Mouse (Mus musculus): ENCODE data around the gene Srgap2. TPM values are rescaled to one million over a fixed set of nuclear protein-coding genes. Genes with fewer than 3 reads are reported as not detected.
A peak's percentile ranks its signal among the peaks of the same experiment; 100 is the strongest.

The Srgap2 gene
- total and polyA plus RNA-seq, 2 experiments from 2014 or later, result 5.9 to 18.1 TPM

GRCm38 (mm10) chr1:131548494-131549365, 21.6 kb upstream of the Srgap2 start:
- Histone ChIP-seq H3K36me3 (replicated peaks; ENCODE audit: control insufficient read depth, insufficient read depth, low read length) (no peaks in the 10 kb centered on the region), H3K9me3 (replicated peaks; ENCODE audit: control insufficient read depth, low read length) (no peaks in the 10 kb centered on the region), H3K27ac (ENCODE audit: low read depth) (no peak overlapping the region), H3K9ac (replicated peaks; ENCODE audit: low read depth, low read length) (0 out of 2 replicates have a peak overlapping the region, but pooled peaks have one; percentile 15), H3K4me3 (ENCODE audit: low read depth, low read length) (no peak overlapping the region), H3K4me1 (ENCODE audit: control insufficient read depth, insufficient read depth) (0 out of 2 replicates have a peak, but pooled peaks cover 5% of the 10 kb centered on the region), H3K4me2 (ENCODE audit: low read depth, low read length) (0 out of 2 replicates have a peak overlapping the region, but pooled peaks have one; percentile 15), H3K27me3 (ENCODE audit: control insufficient read depth, insufficient read depth, low read length) (no peaks in the 10 kb centered on the region)
- ATAC-seq (ENCODE audit: insufficient read depth, low read depth) (peak; percentile 66), DNase-seq (ENCODE audit: low spot score) (peak; percentile 51)
- WGBS, result 44% methylated on average over 8 of the region's 8 CpGs
- TF ChIP-seq EP300 (IDR thresholded peaks at IDR 0.05; ENCODE audit: low read depth), result no peak
- peak; percentile 64 for TF ChIP-seq CTCF (IDR thresholded peaks at IDR 0.05; ENCODE audit: low read depth)

- ATAC-seq (ENCODE audit: insufficient read depth, low read depth) (no peak), DNase-seq (ENCODE audit: low spot score) (no peak)
- Histone ChIP-seq H3K27ac (ENCODE audit: low read depth) (no peak overlapping the region), H3K36me3 (replicated peaks; ENCODE audit: control insufficient read depth, insufficient read depth, low read length) (no peaks in the 10 kb centered on the region), H3K9ac (replicated peaks; ENCODE audit: low read depth, low read length) (no peak overlapping the region), H3K4me3 (ENCODE audit: low read depth, low read length) (no peak overlapping the region), H3K9me3 (replicated peaks; ENCODE audit: control insufficient read depth, low read length) (no peaks in the 10 kb centered on the region), H3K27me3 (ENCODE audit: control insufficient read depth, insufficient read depth, low read length) (no peaks in the 10 kb centered on the region), H3K4me2 (ENCODE audit: low read depth, low read length) (no peak overlapping the region), H3K4me1 (ENCODE audit: control insufficient read depth, insufficient read depth) (0 out of 2 replicates have a peak, but pooled peaks cover 5% of the 10 kb centered on the region)
- WGBS, result 67% methylated on average over 13 of the region's 13 CpGs
- no peak for TF ChIP-seq EP300 (IDR thresholded peaks at IDR 0.05; ENCODE audit: low read depth)
- no peak for TF ChIP-seq CTCF (IDR thresholded peaks at IDR 0.05; ENCODE audit: low read depth)
Observed at GRCm38 (mm10) chr1:131546798-131547690, 19.9 kb upstream of the Srgap2 start.

GRCm38 (mm10) chr1:131543886-131544565, 16.9 kb upstream of the Srgap2 start:
- no peaks in the 10 kb centered on the region for H3K27me3 ChIP-seq (ENCODE audit: control insufficient read depth, insufficient read depth, low read length)
- TF ChIP-seq EP300 (IDR thresholded peaks at IDR 0.05; ENCODE audit: low read depth), result no peak
- no peak for TF ChIP-seq CTCF (IDR thresholded peaks at IDR 0.05; ENCODE audit: low read depth)
- no peaks in the 10 kb centered on the region for H3K9me3 ChIP-seq (replicated peaks; ENCODE audit: control insufficient read depth, low read length)
- H3K4me2 ChIP-seq (ENCODE audit: low read depth, low read length), result no peak overlapping the region
- no peak overlapping the region for H3K9ac ChIP-seq (replicated peaks; ENCODE audit: low read depth, low read length)
- WGBS, result 74% methylated on average over 7 of the region's 7 CpGs
- 0 out of 2 replicates have a peak, but pooled peaks cover 3% of the 10 kb centered on the region for H3K36me3 ChIP-seq (replicated peaks; ENCODE audit: control insufficient read depth, insufficient read depth, low read length)
- no peak for ATAC-seq (ENCODE audit: insufficient read depth, low read depth)
- no peak overlapping the region for H3K27ac ChIP-seq (ENCODE audit: low read depth)
- DNase-seq (ENCODE audit: low spot score), result no peak
- H3K4me1 ChIP-seq (ENCODE audit: control insufficient read depth, insufficient read depth), result 0 out of 2 replicates have a peak, but pooled peaks cover 5% of the 10 kb centered on the region
- H3K4me3 ChIP-seq (ENCODE audit: low read depth, low read length), result no peak overlapping the region

GRCm38 (mm10) chr1:131541903-131542302, 14.8 kb upstream of the Srgap2 start:
- DNase-seq (ENCODE audit: low spot score) (no peak), ATAC-seq (ENCODE audit: insufficient read depth, low read depth) (no peak)
- Histone ChIP-seq H3K27me3 (ENCODE audit: control insufficient read depth, insufficient read depth, low read length) (no peaks in the 10 kb centered on the region), H3K9me3 (replicated peaks; ENCODE audit: control insufficient read depth, low read length) (no peaks in the 10 kb centered on the region), H3K27ac (ENCODE audit: low read depth) (no peak overlapping the region), H3K4me2 (ENCODE audit: low read depth, low read length) (no peak overlapping the region), H3K4me1 (ENCODE audit: control insufficient read depth, insufficient read depth) (no peaks in the 10 kb centered on the region), H3K36me3 (replicated peaks; ENCODE audit: control insufficient read depth, insufficient read depth, low read length) (0 out of 2 replicates have a peak, but pooled peaks cover 3% of the 10 kb centered on the region), H3K9ac (replicated peaks; ENCODE audit: low read depth, low read length) (no peak overlapping the region), H3K4me3 (ENCODE audit: low read depth, low read length) (no peak overlapping the region)
- TF ChIP-seq CTCF (IDR thresholded peaks at IDR 0.05; ENCODE audit: low read depth) (no peak), EP300 (IDR thresholded peaks at IDR 0.05; ENCODE audit: low read depth) (no peak)
- WGBS, result 70% methylated on average over 5 of the region's 5 CpGs

GRCm38 (mm10) chr1:131541431-131541830, 14.3 kb upstream of the Srgap2 start:
- TF ChIP-seq CTCF (IDR thresholded peaks at IDR 0.05; ENCODE audit: low read depth) (no peak), EP300 (IDR thresholded peaks at IDR 0.05; ENCODE audit: low read depth) (no peak)
- WGBS, result 15% methylated on average over 3 of the region's 3 CpGs
- DNase-seq (ENCODE audit: low spot score), result no peak

More at GRCm38 (mm10) chr1:131541431-131541830, 14.3 kb upstream of the Srgap2 start:
- Histone ChIP-seq H3K27me3 (ENCODE audit: control insufficient read depth, insufficient read depth, low read length) (no peaks in the 10 kb centered on the region), H3K36me3 (replicated peaks; ENCODE audit: control insufficient read depth, insufficient read depth, low read length) (peaks cover 3% of the 10 kb centered on the region; the same call in 1 of the 2 replicates), H3K27ac (ENCODE audit: low read depth) (no peak overlapping the region), H3K9ac (replicated peaks; ENCODE audit: low read depth, low read length) (no peak overlapping the region), H3K9me3 (replicated peaks; ENCODE audit: control insufficient read depth, low read length) (no peaks in the 10 kb centered on the region), H3K4me1 (ENCODE audit: control insufficient read depth, insufficient read depth) (no peaks in the 10 kb centered on the region), H3K4me2 (ENCODE audit: low read depth, low read length) (no peak overlapping the region), H3K4me3 (ENCODE audit: low read depth, low read length) (no peak overlapping the region)
- no peak for ATAC-seq (ENCODE audit: insufficient read depth, low read depth)
